Mouse (Mus musculus): Measurements from ENCODE around the gene B3galt5.

The B3galt5 gene

DNA sequence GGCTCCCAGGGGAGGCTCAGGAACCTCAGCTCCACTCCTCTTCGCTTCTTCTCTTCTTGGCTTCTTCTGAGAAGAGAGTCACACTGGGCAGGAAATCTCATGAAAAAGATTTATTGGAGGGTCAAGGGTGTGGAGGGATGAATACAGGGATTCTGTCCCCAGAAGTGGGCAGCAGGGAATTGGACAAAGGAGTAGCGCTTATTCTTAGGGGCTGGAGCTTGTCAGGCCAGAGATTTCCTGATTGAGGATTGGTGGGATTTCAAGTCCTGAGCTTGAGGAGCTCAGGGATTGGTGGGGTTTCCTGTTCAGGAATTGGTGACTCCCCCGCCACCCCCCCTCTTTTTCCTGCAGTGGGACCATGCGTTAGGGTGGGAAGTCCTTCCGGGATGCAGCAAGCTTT is 113.2 kb downstream of the B3galt5 start:
- DNase-seq = no peak

DNA sequence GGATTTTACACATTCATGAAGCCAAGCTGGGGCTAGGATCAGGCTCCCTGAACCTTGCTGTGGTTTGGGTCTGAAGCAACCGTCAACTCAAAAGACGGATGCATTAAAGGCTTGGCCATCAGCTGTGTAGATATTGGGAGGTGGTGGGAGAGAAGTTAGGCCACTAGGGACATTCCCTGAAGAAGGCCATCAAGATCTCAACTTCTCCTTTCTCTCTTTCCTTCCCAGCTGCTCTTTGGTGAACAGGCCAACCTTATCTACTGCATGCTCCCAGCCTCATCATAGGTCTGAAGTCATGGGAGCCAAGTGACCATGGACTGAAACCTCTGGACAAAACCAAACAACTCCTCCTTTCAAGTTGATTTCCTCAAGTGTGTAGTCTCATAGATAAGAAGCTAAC is 115.9 kb downstream of the B3galt5 start:
- no peak for DNase-seq

DNA sequence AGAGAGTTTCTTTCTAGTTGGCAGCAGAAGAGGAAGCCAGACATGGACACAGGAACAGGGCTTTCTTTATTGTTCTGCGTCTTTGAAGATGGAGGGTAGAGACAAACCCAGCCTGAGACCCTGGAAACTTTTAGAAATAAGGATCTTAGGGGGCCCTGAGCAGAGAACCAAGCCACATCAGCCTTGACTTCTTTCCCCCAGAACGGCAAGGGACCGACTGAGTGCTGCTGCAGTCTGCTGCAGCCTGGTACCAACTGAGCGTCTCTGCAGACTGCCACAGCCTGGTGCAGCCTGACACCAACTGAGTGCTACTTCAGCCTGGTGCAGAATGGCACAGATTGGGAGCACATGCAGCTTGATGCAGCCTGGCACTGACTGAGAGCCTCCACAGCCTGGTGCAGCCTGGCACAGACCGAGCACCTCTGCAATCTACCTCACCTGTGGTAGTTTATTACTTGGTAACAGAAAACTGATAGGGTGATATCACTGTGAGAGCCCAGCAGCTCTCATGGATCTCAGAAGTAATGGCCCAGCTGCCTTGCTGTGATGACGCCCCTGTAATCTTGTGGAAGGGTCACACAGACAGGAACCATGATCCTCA is 117.8 kb downstream of the B3galt5 start:
- DNase-seq = no peak

DNA sequence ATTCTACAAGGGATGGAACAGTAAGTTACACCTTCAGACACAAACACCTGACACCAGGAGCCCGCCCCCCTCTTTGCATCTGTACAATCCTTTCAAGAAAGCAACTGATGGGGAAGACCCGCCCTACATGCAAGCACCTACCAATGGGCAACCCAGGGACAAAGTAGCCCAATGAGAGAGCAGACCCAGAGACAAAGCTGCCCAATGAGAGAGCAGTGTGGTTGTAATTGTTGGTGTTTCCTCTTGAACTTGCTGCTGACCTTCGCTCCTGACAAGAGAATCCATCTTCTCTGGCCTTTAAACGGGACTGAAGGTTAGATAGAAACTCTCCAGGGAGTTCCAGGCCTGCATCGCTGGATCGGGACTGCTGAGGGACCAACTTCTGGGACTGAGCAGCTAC is 118.4 kb downstream of the B3galt5 start:
- DNase-seq = no peak

DNA sequence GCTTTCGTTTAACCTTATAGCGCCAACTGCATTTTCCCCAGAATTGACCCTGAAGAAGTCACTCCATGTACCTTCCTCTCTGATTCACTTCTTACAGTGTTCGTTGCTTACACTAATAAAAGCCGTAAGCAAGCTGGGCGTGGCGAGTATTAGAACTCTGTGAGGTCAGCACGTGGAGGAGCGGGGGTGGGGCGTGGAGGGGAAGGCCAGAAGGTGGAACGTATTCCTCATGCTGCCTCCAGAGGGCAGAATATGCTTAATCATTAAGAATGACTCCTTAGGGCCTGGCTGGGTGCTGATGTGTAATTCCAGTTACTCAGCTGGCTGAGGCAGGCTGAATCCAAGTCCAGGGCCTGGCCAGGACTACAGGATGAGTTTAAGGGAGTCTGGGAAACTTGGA is 122.3 kb downstream of the B3galt5 start:
- peak; percentile 73 to 80 for DNase-seq

DNA sequence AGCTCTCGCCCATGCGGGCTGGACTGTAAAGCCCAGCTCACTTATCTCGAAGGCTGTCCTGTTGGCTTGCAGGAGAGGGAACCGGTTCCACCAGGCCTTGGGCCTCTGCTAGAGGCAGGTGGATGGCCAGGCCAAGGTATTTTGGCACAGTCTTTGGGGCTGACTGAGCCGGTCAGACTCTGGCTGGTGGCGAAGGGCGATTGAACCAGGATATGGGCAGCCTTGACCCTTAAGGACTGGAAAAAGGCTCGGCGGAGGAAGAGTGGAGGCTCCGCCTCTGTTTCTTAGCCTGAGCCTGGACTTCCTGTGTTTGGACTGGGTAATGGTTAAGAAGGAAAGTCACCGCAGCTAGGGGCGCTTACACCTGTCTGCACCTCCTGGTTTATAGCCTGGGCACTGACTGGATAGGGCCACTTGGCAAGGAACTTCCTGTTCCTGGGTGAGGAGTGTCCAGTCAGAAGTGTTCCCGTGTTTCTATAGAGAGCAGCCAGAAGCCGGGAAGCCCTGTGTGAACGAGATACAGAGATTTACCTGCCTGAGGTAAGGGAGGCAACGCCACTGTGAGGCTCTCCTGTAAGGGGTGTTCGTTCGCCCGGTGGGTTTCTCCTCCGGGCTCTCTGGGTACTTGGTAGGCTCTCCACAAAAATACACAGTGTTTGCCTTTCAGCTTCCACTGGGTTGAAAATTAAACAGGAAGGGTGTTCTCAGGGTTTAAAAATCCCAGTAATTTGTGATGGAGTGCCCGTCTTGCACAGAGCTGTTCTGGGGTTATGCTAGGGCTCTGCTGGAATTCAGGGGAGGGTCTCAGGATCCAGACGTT is 125.9 kb downstream of the B3galt5 start:
- DNase-seq = no peak

DNA sequence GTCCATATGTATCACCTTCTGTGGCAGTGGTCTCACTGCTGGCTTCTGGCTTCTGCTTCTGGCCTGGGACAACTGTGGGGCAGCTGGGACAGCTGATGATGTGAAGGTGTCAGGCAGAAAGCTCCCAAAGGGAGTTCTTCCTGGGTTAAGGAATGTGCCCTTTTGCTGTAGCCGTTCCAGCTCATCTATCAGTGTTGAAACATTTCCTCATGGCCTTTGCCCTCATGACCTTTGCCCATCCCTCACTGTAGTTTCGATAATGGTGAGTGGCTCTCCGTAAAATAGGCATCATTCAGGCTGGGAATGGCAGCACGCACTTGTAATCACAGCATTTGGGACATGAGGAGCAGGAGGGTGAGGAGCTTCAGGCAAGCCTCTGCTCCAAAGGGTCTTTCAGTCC is 127.3 kb downstream of the B3galt5 start:
- DNase-seq = no peak

DNA sequence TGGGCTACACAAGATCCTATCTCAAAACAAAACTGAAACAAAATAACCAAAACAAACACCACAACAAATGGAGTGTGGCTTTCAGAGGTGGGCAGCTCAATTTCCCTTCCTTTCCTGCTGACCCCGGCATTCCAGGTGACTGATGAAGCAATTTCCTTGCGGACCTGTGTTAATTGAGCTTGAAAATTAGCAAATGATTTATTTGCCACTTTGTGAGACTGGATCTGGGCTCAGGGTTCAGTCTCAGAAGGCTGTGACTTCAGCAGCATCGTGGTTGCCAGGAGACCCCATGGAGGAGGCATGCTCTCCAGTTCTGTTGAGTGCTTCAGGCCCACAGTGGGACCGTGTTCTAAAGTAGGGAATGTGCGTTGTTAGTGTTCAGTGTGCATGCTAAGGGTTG is 127.7 kb downstream of the B3galt5 start:
- no peak for DNase-seq

DNA sequence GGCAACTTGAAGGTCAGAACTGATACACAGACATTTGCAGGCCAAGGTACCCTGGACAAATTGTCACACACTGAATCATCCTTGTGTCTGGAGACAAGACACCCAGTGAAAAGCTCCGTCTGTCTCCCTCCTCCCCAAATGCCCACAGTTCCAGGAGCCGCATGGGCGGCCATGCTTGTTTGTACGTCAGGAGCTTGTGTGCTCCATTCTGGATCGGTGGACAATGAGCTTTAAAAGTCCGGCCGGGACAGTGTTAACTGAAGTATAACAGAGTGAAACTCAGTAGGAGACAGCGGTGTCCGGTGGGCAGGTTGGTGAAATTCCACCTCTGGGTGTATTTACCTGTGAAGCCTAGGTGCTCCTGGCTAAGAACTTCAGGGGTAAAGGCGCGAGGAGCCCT is 129.3 kb downstream of the B3galt5 start:
- DNase-seq = no peak

Measured in B cell, adult 2 months (primary cell).